Mouse (Mus musculus): ENCODE measurements around the gene Vwa3a. TPM values are rescaled to one million over a fixed set of nuclear protein-coding genes. Genes with fewer than 3 reads are reported as not detected.
"Not testable (repeated sequence)": the region's sequence is repeated elsewhere in the genome, so short reads cannot be mapped to it uniquely, and the experiment has no call there.

Vwa3a gene
- total RNA-seq (2021): 10 to 100 TPM; 14.8 to 17.6 TPM

- intact Hi-C loops (cut with DNase I): no loop called here
- DNase-seq (ENCODE audit: extremely low spot score in 1 of 2, low spot score in 2 of 2): no peak
These were observed at the start of gene Vwa3a for GRCm38 (mm10) chr7:120739018-120739417. Gene Vwa3a (plus strand): TSS chr7:120739318.

GRCm38 (mm10) chr7:120690634-120691033, 48.5 kb upstream of the Vwa3a start:
- no peak for DNase-seq (ENCODE audit: extremely low spot score in 1 of 2, low spot score in 2 of 2)
- intact Hi-C loops (cut with DNase I): no loop called here

- intact Hi-C loops (cut with DNase I): no loop called here
- DNase-seq (ENCODE audit: extremely low spot score in 1 of 2, low spot score in 2 of 2): no peak
These were observed 45.2 kb upstream of the Vwa3a start for GRCm38 (mm10) chr7:120693831-120694375.

GRCm38 (mm10) chr7:120695196-120695595, 43.9 kb upstream of the Vwa3a start:
- DNase-seq (ENCODE audit: extremely low spot score in 1 of 2, low spot score in 2 of 2): no peak
- intact Hi-C loops (cut with DNase I): no loop called here

GRCm38 (mm10) chr7:120695641-120696040, 43.5 kb upstream of the Vwa3a start:
- intact Hi-C loops (cut with DNase I): no loop called here
- DNase-seq (ENCODE audit: extremely low spot score in 1 of 2, low spot score in 2 of 2): no peak

- DNase-seq (ENCODE audit: extremely low spot score in 1 of 2, low spot score in 2 of 2): no peak
- intact Hi-C loops (cut with DNase I): no loop called here
These were observed 42.8 kb upstream of the Vwa3a start for GRCm38 (mm10) chr7:120696331-120696730.

GRCm38 (mm10) chr7:120699586-120699985, 39.5 kb upstream of the Vwa3a start:
- intact Hi-C loops (cut with DNase I): no loop called here
- DNase-seq (ENCODE audit: extremely low spot score in 1 of 2, low spot score in 2 of 2): no peak

- intact Hi-C loops (cut with DNase I): no loop called here
- DNase-seq (ENCODE audit: extremely low spot score in 1 of 2, low spot score in 2 of 2): no peak
These were observed 35.2 kb upstream of the Vwa3a start for GRCm38 (mm10) chr7:120703888-120704287.

GRCm38 (mm10) chr7:120712071-120712470, 27.0 kb upstream of the Vwa3a start:
- DNase-seq (ENCODE audit: extremely low spot score in 1 of 2, low spot score in 2 of 2): no peak
- intact Hi-C loops (cut with DNase I): no loop called here

GRCm38 (mm10) chr7:120713225-120713624, 25.9 kb upstream of the Vwa3a start:
- DNase-seq (ENCODE audit: extremely low spot score in 1 of 2, low spot score in 2 of 2): no peak
- intact Hi-C loops (cut with DNase I): no loop called here

GRCm38 (mm10) chr7:120713951-120714350, 25.2 kb upstream of the Vwa3a start:
- intact Hi-C loops (cut with DNase I); DNase-seq (ENCODE audit: extremely low spot score in 1 of 2, low spot score in 2 of 2): not testable (repeated sequence)

- no peak for DNase-seq (ENCODE audit: extremely low spot score in 1 of 2, low spot score in 2 of 2)
- intact Hi-C loops (cut with DNase I): no loop called here
These were observed 21.9 kb upstream of the Vwa3a start for GRCm38 (mm10) chr7:120717261-120717660.

- intact Hi-C loops (cut with DNase I): loop anchor here (5.0 kb wide), 1 partner anchor 44 kb away; the partner anchor contains the start of gene Mosmo
- DNase-seq (ENCODE audit: extremely low spot score in 1 of 2, low spot score in 2 of 2): no peak
These were observed 18.1 kb upstream of the Vwa3a start for GRCm38 (mm10) chr7:120721051-120721450.

- intact Hi-C loops (cut with DNase I): loop anchor here (5.0 kb wide), 1 partner anchor 44 kb away; the partner anchor contains the start of gene Mosmo
- DNase-seq (ENCODE audit: extremely low spot score in 1 of 2, low spot score in 2 of 2): no peak
These were observed 17.7 kb upstream of the Vwa3a start for GRCm38 (mm10) chr7:120721456-120721855.

GRCm38 (mm10) chr7:120722063-120722462, 17.1 kb upstream of the Vwa3a start:
- intact Hi-C loops (cut with DNase I): loop anchor here (5.0 kb wide), 1 partner anchor 45 kb away; the partner anchor contains the start of gene Mosmo
- DNase-seq (ENCODE audit: extremely low spot score in 1 of 2, low spot score in 2 of 2): no peak

- intact Hi-C loops (cut with DNase I): loop anchor here (5.0 kb wide), 1 partner anchor 46 kb away; the partner anchor contains the start of gene Mosmo
- DNase-seq (ENCODE audit: extremely low spot score in 1 of 2, low spot score in 2 of 2): no peak
These were observed 16.3 kb upstream of the Vwa3a start for GRCm38 (mm10) chr7:120722839-120723278.

GRCm38 (mm10) chr7:120727581-120727980, 11.5 kb upstream of the Vwa3a start:
- DNase-seq (ENCODE audit: extremely low spot score in 1 of 2, low spot score in 2 of 2): no peak
- intact Hi-C loops (cut with DNase I): no loop called here

- intact Hi-C loops (cut with DNase I): no loop called here
- no peak for DNase-seq (ENCODE audit: extremely low spot score in 1 of 2, low spot score in 2 of 2)
These were observed 9.5 kb upstream of the Vwa3a start for GRCm38 (mm10) chr7:120729635-120730034.

- intact Hi-C loops (cut with DNase I): no loop called here
- DNase-seq (ENCODE audit: extremely low spot score in 1 of 2, low spot score in 2 of 2): no peak
These were observed 6.2 kb upstream of the Vwa3a start for GRCm38 (mm10) chr7:120732906-120733305.

GRCm38 (mm10) chr7:120739558-120740101, 512 bp downstream of the Vwa3a start:
- intact Hi-C loops (cut with DNase I): no loop called here
- peak in 1 of 2 experiments; percentile 51 for DNase-seq (ENCODE audit: extremely low spot score in 1 of 2, low spot score in 2 of 2)

Measured in left cerebral cortex, postnatal 10 days (tissue).